Comparison of ENCODE assay signal across 27 mouse cellular contexts in genomic region chr11:35336558-35336957, GRCm38 (mm10).
DNase-seq lines count a peak whose midpoint lies in the region; ATAC-seq and TF ChIP-seq lines count a peak whose summit lies in the region.
"Had no signal": no experiment of that assay in that cellular context is flagged by ENCODE, and none has a peak within 500 bp of the region (broad histone marks: within the 10 kb centered on the region; RNA-seq: fewer than 3 reads in every experiment).

No protein-coding gene starts in this region.

- WGBS in hindbrain, embryonic 16.5 days: 80% methylated on average over 8 of the region's 8 CpGs
- WGBS in hindbrain, embryonic 13.5 days: 86% methylated on average over 8 of the region's 8 CpGs
- 73% methylated on average over 8 of the region's 8 CpGs for WGBS in intestine, postnatal 0 days

- no peak for TF ChIP-seq CTCF in intestine, postnatal 0 days (IDR thresholded peaks at IDR 0.05; ENCODE audit: low read depth)

- H3K9me3 ChIP-seq in hindbrain, embryonic 16.5 days (ENCODE audit: control insufficient read depth, low read length): no peaks in the 10 kb centered on the region
- no peaks in the 10 kb centered on the region for H3K9me3 ChIP-seq in hindbrain, embryonic 13.5 days
- H3K9me3 ChIP-seq in intestine, postnatal 0 days (ENCODE audit: control insufficient read depth): no peaks in the 10 kb centered on the region
- H3K9me3 ChIP-seq: embryonic facial prominence, embryonic 13.5 days; heart, embryonic 12.5 days; hindbrain, embryonic 10.5 days; midbrain, embryonic 10.5 days; neural tube, embryonic 15.5 days had no signal

- H3K27ac ChIP-seq in hindbrain, embryonic 16.5 days (ENCODE audit: low read depth, low read length): no peak overlapping the region
- no peak overlapping the region for H3K27ac ChIP-seq in hindbrain, embryonic 13.5 days
- H3K27ac ChIP-seq in intestine, postnatal 0 days (ENCODE audit: low read depth, low read length): no peak overlapping the region
- H3K27ac ChIP-seq: embryonic facial prominence, embryonic 13.5 days; hindbrain, embryonic 10.5 days; kidney, postnatal 0 days; macrophage; midbrain, embryonic 10.5 days; neural tube, embryonic 15.5 days had no signal

- H3K27me3 ChIP-seq in hindbrain, embryonic 16.5 days (replicated peaks; ENCODE audit: control insufficient read depth, insufficient read depth, low read length): 0 out of 2 replicates have a peak, but pooled peaks cover 4% of the 10 kb centered on the region
- peaks cover 22% of the 10 kb centered on the region; the same call in 1 of the 2 replicates for H3K27me3 ChIP-seq in hindbrain, embryonic 13.5 days
- H3K27me3 ChIP-seq in intestine, postnatal 0 days (replicated peaks; ENCODE audit: control insufficient read depth, insufficient read depth, low read length): no peaks in the 10 kb centered on the region
- H3K27me3 ChIP-seq: embryonic facial prominence, embryonic 13.5 days; heart, embryonic 12.5 days had no signal

- no peak overlapping the region for H3K9ac ChIP-seq in hindbrain, embryonic 16.5 days (ENCODE audit: low read depth, low read length)
- H3K9ac ChIP-seq in hindbrain, embryonic 13.5 days: no peak overlapping the region
- H3K9ac ChIP-seq in intestine, postnatal 0 days (ENCODE audit: low read depth, low read length): no peak overlapping the region
- H3K9ac ChIP-seq: embryonic facial prominence, embryonic 13.5 days; heart, embryonic 12.5 days; liver, postnatal 0 days; neural tube, embryonic 15.5 days had no signal

- ATAC-seq in hindbrain, embryonic 16.5 days: peak; percentile 77
- ATAC-seq in hindbrain, embryonic 13.5 days (ENCODE audit: low FRiP score): no peak
- ATAC-seq in intestine, postnatal 0 days: no peak
- ATAC-seq: forebrain, embryonic 14.5 days; inflammation-experienced regulatory T-cells, adult 6 months; liver, postnatal 0 days; lung, postnatal 0 days had no signal

- DNase-seq in urinary bladder, postnatal 14 days (ENCODE audit: low spot score): peak; percentile 29
- no peak for DNase-seq in urinary bladder, postnatal 4 days (ENCODE audit: low spot score in 2 of 2)
- DNase-seq in cerebellum, adult 9-10 months: peak; percentile 89
- DNase-seq in liver: no peak
- no peak for DNase-seq in frontal cortex, postnatal 36 days (ENCODE audit: low spot score in 2 of 2)
- DNase-seq: adrenal gland, postnatal 10 days; embryo, embryonic 11 days; gastrocnemius, postnatal 10 days; heart, adult 11 months; heart, postnatal 10 days; kidney, adult 2 months; liver, postnatal 0 days had no signal

- no peak overlapping the region for H3K4me3 ChIP-seq in hindbrain, embryonic 16.5 days (ENCODE audit: low read length)
- H3K4me3 ChIP-seq in hindbrain, embryonic 13.5 days: no peak overlapping the region
- no peak overlapping the region for H3K4me3 ChIP-seq in intestine, postnatal 0 days (ENCODE audit: low read depth, low read length)
- H3K4me3 ChIP-seq: embryonic facial prominence, embryonic 13.5 days; erythroblast, embryonic 14.5 days; heart, embryonic 12.5 days; hindbrain, embryonic 10.5 days; midbrain, embryonic 10.5 days; neural tube, embryonic 15.5 days had no signal

- peaks cover 4% of the 10 kb centered on the region for H3K4me1 ChIP-seq in hindbrain, embryonic 16.5 days (ENCODE audit: control insufficient read depth, insufficient read depth, low read depth, low read length)
- peaks cover 4% of the 10 kb centered on the region; the same call in 1 of the 2 replicates for H3K4me1 ChIP-seq in hindbrain, embryonic 13.5 days (replicated peaks)
- no peaks in the 10 kb centered on the region for H3K4me1 ChIP-seq in intestine, postnatal 0 days (replicated peaks; ENCODE audit: control insufficient read depth, insufficient read depth, low read length)
- H3K4me1 ChIP-seq: midbrain, embryonic 10.5 days had no signal

- no peaks in the 10 kb centered on the region for H3K36me3 ChIP-seq in hindbrain, embryonic 16.5 days (ENCODE audit: control insufficient read depth, insufficient read depth, low read length)
- no peaks in the 10 kb centered on the region for H3K36me3 ChIP-seq in hindbrain, embryonic 13.5 days
- H3K36me3 ChIP-seq in intestine, postnatal 0 days (ENCODE audit: control insufficient read depth, insufficient read depth): no peaks in the 10 kb centered on the region
- H3K36me3 ChIP-seq: embryonic facial prominence, embryonic 13.5 days; heart, embryonic 12.5 days; hindbrain, embryonic 10.5 days; midbrain, embryonic 10.5 days; neural tube, embryonic 15.5 days had no signal

- H3K4me2 ChIP-seq in hindbrain, embryonic 16.5 days (ENCODE audit: low read length): no peak overlapping the region
- H3K4me2 ChIP-seq in hindbrain, embryonic 13.5 days: no peak overlapping the region
- no peak overlapping the region for H3K4me2 ChIP-seq in intestine, postnatal 0 days (replicated peaks; ENCODE audit: low read depth)
- H3K4me2 ChIP-seq: embryonic facial prominence, embryonic 13.5 days; heart, embryonic 12.5 days; liver, embryonic 11.5 days; neural tube, embryonic 15.5 days had no signal

Comparison
In these comparisons a context has a peak if more than half of its experiments do, and no peak if none do; other contexts are left out.
1. DNase-seq: peak in urinary bladder, postnatal 14 days (single experiment) and cerebellum, adult 9-10 months (single experiment); none in urinary bladder, postnatal 4 days (0 of 2), liver (single experiment) and frontal cortex, postnatal 36 days (0 of 2).